Mouse (Mus musculus) midbrain, embryonic 11.5 days (tissue): ENCODE results near the gene Degs2. TPM values are rescaled to one million over a fixed set of nuclear protein-coding genes. Genes with fewer than 3 reads are reported as not detected.

Experiments
- ATAC-seq: fragments of 200-750 bp; cut with Nextera tagmentation; 2 replicates; pipeline ENCODE4 v1.8.0; 2017; ENCODE audit warnings: moderate TSS enrichment, moderate library complexity; ENCODE audit not compliant: low FRiP score
- DNase-seq: peaks from one replicate; pipeline ENCODE4 v3.0.0; 2015; ENCODE audit warnings: low spot score; ENCODE audit errors: missing footprints
- H3K27ac ChIP-seq: fragments of 300-500 bp; sonication (generic); 2 replicates; pipeline ENCODE4 v1.5.1; 2014; ENCODE audit warnings: low read depth, low read length
- H3K27me3 ChIP-seq: fragments of 300-500 bp; sonication (generic); 2 replicates; pipeline ENCODE4 v1.6.1; 2014; ENCODE audit warnings: mild to moderate bottlenecking, low read length, moderate library complexity, mixed read lengths; ENCODE audit not compliant: control insufficient read depth, insufficient read depth
- H3K36me3 ChIP-seq: fragments of 300-500 bp; sonication (generic); 2 replicates; pipeline ENCODE4 v1.6.1; 2014; ENCODE audit warnings: mild to moderate bottlenecking, low read length, moderate library complexity, mixed read lengths; ENCODE audit not compliant: control insufficient read depth, insufficient read depth
- H3K4me1 ChIP-seq: fragments of 300-500 bp; sonication (generic); 2 replicates; pipeline ENCODE4 v1.6.1; 2014; ENCODE audit warnings: low read length; ENCODE audit not compliant: control insufficient read depth, insufficient read depth
- H3K4me2 ChIP-seq: fragments of 300-500 bp; sonication (generic); 2 replicates; pipeline ENCODE4 v1.6.1; 2014; ENCODE audit warnings: mild to moderate bottlenecking, moderate library complexity
- H3K4me3 ChIP-seq: fragments of 300-500 bp; sonication (generic); 2 replicates; pipeline ENCODE4 v1.5.1; 2014; ENCODE audit warnings: low read depth, low read length
- H3K9ac ChIP-seq: fragments of 300-500 bp; sonication (generic); 2 replicates; pipeline ENCODE4 v1.6.1; 2014; ENCODE audit warnings: low read length
- H3K9me3 ChIP-seq: fragments of 300-500 bp; sonication (generic); 2 replicates; pipeline ENCODE4 v1.6.1; 2016; ENCODE audit warnings: low read length; ENCODE audit not compliant: control insufficient read depth
- WGBS: fragments of 180-500 bp; shearing (Covaris S2); extraction: QIAGEN DNeasy Blood & Tissue Kit; methylation state at CpG from one replicate; pipeline ENCODE4 v1.1.7; 2014; 5-methylcytosine and 5-hydroxymethylcytosine counted together
- polyA plus RNA-seq: library from polyadenylated mRNA; unstranded; fragments of >200 nt; fragmentation: Nextera tagmentation; extraction: Ambion mirVana; gene quantifications from 2 replicates; pipeline ENCODE4 v1.2.1, GENCODE M21; 2014

Gene Degs2
- polyA plus RNA-seq: 1.0 TPM in 2 replicates

- DNase-seq (no peak), ATAC-seq (no peak)
- WGBS: 2% methylated on average over 32 of the region's 32 CpGs
- Histone ChIP-seq H3K9ac (no peak within 1 kb of the TSS), H3K9me3 (no peaks in the 10 kb centered on the region), H3K36me3 (no peaks in the 10 kb centered on the region), H3K4me3 (peak within 1 kb of the TSS; percentile 3; the same call in 1 of the 2 replicates), H3K4me2 (peak within 1 kb of the TSS; percentile 19), H3K27me3 (peaks cover 25% of the 10 kb centered on the region), H3K4me1 (peaks cover 2% of the 10 kb centered on the region; the same call in 1 of the 2 replicates), H3K27ac (no peak within 1 kb of the TSS)
Measured at GRCm38 (mm10) chr12:108702185-108702584, at the start of gene Degs2. TSS of gene Degs2 (minus strand) at chr12:108702315.

GRCm38 (mm10) chr12:108751790-108752189, 49.7 kb upstream of the Degs2 start:
- DNase-seq: no peak
- Histone ChIP-seq H3K9ac (no peak overlapping the region), H3K27ac (no peak overlapping the region), H3K9me3 (no peaks in the 10 kb centered on the region), H3K36me3 (no peaks in the 10 kb centered on the region), H3K4me2 (no peak overlapping the region), H3K27me3 (no peaks in the 10 kb centered on the region), H3K4me3 (no peak overlapping the region), H3K4me1 (no peaks in the 10 kb centered on the region; the same call in 1 of the 2 replicates)
- no peak for ATAC-seq
- 44% methylated on average over 9 of the region's 9 CpGs for WGBS

DNA sequence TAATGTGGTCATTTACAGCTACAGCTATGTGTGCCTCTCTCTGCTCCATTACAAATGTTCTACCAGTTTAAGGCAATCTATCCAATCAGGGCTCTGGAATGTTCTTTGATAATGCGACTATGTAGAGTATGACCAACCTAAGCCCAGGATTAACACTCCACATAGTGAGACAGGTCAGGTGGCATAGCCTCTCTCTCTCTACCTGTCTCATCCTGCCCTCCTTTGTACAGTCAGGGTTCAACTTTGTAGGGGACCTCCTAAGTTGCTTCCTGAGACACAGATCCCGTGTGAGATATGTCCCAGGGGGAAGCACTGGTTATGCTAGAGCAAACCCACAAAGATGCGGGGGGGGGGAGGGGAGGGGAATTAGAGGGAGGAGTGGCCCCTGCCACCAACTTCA, 48.1 kb upstream of the Degs2 start:
- H3K9ac ChIP-seq: no peak overlapping the region
- H3K4me3 ChIP-seq: no peak overlapping the region
- ATAC-seq (no peak), DNase-seq (no peak)
- H3K27me3 ChIP-seq: no peaks in the 10 kb centered on the region
- WGBS: 81% methylated on average over 3 of the region's 3 CpGs
- no peak overlapping the region for H3K27ac ChIP-seq
- no peaks in the 10 kb centered on the region for H3K36me3 ChIP-seq
- H3K4me2 ChIP-seq: no peak overlapping the region
- H3K4me1 ChIP-seq: no peaks in the 10 kb centered on the region; the same call in 1 of the 2 replicates
- H3K9me3 ChIP-seq: no peaks in the 10 kb centered on the region

DNA sequence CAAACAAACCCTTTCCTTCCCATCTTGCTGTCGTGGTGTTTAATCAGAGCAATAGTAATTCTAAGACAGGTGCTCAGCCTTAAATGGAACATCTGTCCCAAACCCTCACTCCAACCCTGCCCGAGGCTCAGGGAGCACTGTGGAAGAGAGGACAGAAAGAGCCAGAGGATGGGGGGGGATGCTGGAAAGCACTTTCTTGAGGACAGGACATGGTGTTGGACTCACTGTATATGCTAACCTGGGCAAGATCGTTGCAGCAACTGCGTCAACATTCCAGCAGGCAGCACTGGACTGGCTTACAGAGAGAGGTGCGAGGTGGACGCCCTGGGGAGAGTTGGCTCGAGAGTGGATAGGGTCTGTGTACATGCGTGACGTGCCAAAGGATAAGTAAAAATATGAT, 47.3 kb upstream of the Degs2 start:
- 90% methylated on average over 9 of the region's 9 CpGs for WGBS
- ATAC-seq: no peak

DNA sequence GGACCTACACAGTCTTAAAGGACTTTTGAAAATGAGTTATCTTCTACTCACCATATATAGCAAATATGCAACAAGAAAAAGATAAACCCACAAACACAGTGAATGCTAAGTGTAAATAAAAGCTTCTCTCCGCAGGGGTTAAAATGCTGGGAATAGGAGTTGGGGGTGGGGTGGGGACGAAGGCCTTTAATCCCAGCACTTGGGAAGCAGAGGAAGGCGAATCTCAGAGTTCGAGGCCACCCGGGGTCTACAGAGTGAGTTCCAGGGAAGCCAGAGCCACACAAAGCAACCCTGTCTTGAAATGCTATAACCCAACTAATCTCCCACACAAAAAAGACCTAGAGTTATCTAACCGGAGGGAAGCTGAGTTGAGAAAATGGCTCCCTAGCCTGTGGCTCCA, 46.9 kb upstream of the Degs2 start:
- WGBS: 58% methylated on average over 6 of the region's 6 CpGs
- Histone ChIP-seq H3K27me3 (no peaks in the 10 kb centered on the region), H3K4me1 (no peaks in the 10 kb centered on the region; the same call in 1 of the 2 replicates), H3K4me2 (no peak overlapping the region), H3K9me3 (no peaks in the 10 kb centered on the region), H3K27ac (no peak overlapping the region), H3K4me3 (no peak overlapping the region), H3K36me3 (no peaks in the 10 kb centered on the region), H3K9ac (no peak overlapping the region)
- ATAC-seq: no peak
- DNase-seq: no peak

More for the DNA sequence above, 47.3 kb upstream of the Degs2 start:
- H3K27me3 ChIP-seq: no peaks in the 10 kb centered on the region
- H3K27ac ChIP-seq: no peak overlapping the region
- no peak overlapping the region for H3K4me3 ChIP-seq
- H3K9me3 ChIP-seq: no peaks in the 10 kb centered on the region
- H3K9ac ChIP-seq: no peak overlapping the region
- DNase-seq: peak; percentile 72
- no peak overlapping the region for H3K4me2 ChIP-seq
- H3K36me3 ChIP-seq: no peaks in the 10 kb centered on the region
- H3K4me1 ChIP-seq: no peaks in the 10 kb centered on the region; the same call in 1 of the 2 replicates

- Histone ChIP-seq H3K36me3 (no peaks in the 10 kb centered on the region), H3K4me1 (no peaks in the 10 kb centered on the region), H3K9me3 (no peaks in the 10 kb centered on the region), H3K27ac (no peak overlapping the region), H3K4me2 (no peak overlapping the region), H3K4me3 (no peak overlapping the region), H3K9ac (no peak overlapping the region), H3K27me3 (no peaks in the 10 kb centered on the region)
- DNase-seq (peak; percentile 47), ATAC-seq (no peak)
Measured at GRCm38 (mm10) chr12:108745990-108746389, 43.9 kb upstream of the Degs2 start.

DNA sequence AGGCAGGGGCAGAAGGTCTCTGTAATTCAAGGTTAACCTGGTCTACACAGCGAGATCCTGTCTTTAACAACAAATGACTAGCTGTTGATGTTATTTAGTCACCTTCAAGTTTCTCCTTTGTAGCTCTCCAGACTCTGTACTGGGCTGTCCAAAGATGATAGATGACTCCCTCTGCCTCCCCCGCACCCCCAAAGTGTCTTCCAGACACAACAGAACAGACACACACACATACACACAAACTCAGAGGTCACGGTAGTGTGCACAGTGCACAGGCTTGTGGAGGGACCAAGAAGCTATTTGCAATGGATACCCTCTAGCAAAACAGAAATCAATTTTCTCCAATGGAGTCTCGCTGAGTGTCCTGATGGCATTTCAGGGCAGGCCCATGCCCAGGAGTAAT, 40.1 kb upstream of the Degs2 start:
- ATAC-seq (no peak), DNase-seq (no peak)
- no peak overlapping the region for H3K4me2 ChIP-seq
- WGBS: 92% methylated on average over 4 of the region's 4 CpGs
- H3K27ac ChIP-seq: no peak overlapping the region
- H3K36me3 ChIP-seq: no peaks in the 10 kb centered on the region
- H3K4me1 ChIP-seq: no peaks in the 10 kb centered on the region
- H3K9me3 ChIP-seq: no peaks in the 10 kb centered on the region
- no peaks in the 10 kb centered on the region for H3K27me3 ChIP-seq
- H3K9ac ChIP-seq: no peak overlapping the region
- H3K4me3 ChIP-seq: no peak overlapping the region

GRCm38 (mm10) chr12:108741472-108741871, 39.4 kb upstream of the Degs2 start:
- ATAC-seq (no peak), DNase-seq (no peak)
- Histone ChIP-seq H3K4me1 (no peaks in the 10 kb centered on the region), H3K4me3 (no peak overlapping the region), H3K27me3 (no peaks in the 10 kb centered on the region), H3K9me3 (no peaks in the 10 kb centered on the region), H3K4me2 (no peak overlapping the region), H3K27ac (no peak overlapping the region), H3K9ac (no peak overlapping the region), H3K36me3 (no peaks in the 10 kb centered on the region)
- 89% methylated on average over 2 of the region's 2 CpGs for WGBS

DNA sequence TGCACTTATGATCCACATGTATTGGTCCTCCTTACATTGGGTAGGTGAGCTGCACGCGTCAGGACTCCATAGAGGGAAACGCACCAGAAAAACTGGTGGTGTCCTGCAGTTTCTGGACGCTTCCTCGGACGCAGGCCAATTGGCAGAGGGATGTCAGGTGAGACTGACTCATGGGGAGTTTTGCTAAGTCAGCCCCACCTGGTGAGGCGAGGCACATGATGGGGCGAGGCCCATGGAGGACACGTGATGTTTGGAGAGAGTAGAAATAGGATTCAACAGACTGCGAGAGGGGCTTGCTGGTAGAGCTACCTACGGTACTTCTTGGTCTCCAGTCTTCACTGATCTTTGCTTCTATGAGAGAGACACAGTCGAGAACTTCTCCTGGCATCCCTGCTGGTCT, 36.6 kb upstream of the Degs2 start:
- WGBS: 97% methylated on average over 12 of the region's 12 CpGs
- Histone ChIP-seq H3K27me3 (no peaks in the 10 kb centered on the region), H3K36me3 (no peaks in the 10 kb centered on the region), H3K4me2 (no peak overlapping the region), H3K9ac (no peak overlapping the region), H3K9me3 (no peaks in the 10 kb centered on the region), H3K27ac (no peak overlapping the region), H3K4me3 (no peak overlapping the region), H3K4me1 (no peaks in the 10 kb centered on the region)
- no peak for ATAC-seq
- DNase-seq: no peak

DNA sequence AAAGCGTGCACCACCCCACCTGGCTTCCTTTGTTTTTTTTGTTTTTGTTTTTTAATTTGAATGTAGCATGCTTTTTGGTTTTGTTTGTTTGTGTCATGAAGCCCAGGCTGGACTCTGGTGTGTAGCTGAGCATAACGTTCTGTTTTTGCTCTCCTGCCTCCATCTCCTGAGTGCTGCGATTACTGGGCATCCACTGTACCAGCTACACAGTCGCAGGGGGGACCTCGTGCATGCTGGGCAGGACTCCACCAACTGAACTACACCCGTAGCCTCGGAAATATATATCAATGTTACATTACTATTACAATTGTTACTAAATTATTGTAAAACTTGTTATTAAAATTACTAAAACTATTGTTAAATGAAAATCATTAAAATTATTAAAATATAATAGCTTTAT, 35.7 kb upstream of the Degs2 start:
- H3K9me3 ChIP-seq: no peaks in the 10 kb centered on the region
- H3K27me3 ChIP-seq: no peaks in the 10 kb centered on the region
- no peak overlapping the region for H3K9ac ChIP-seq
- no peaks in the 10 kb centered on the region for H3K36me3 ChIP-seq
- ATAC-seq (no peak), DNase-seq (no peak)
- H3K4me2 ChIP-seq: no peak overlapping the region
- no peaks in the 10 kb centered on the region for H3K4me1 ChIP-seq
- H3K27ac ChIP-seq: no peak overlapping the region
- H3K4me3 ChIP-seq: no peak overlapping the region
- WGBS: 95% methylated on average over 7 of the region's 7 CpGs
